Mouse (Mus musculus) cerebellum, adult 2 months (tissue): ENCODE results near the gene Shc1.

Experiments used
- CTCF ChIP-seq: fragments of 200-500 bp; IDR thresholded peaks from 2 replicates; pipeline ENCODE4 v1.5.1; 2011; ENCODE audit warnings: low read depth, mild to moderate bottlenecking, control low read depth, low read length, moderate library complexity, borderline replicate concordance; ENCODE audit not compliant: insufficient read depth
- POLR2A ChIP-seq: fragments of 200-500 bp; IDR thresholded peaks from 2 replicates; pipeline ENCODE4 v1.6.1; 2011; ENCODE audit warnings: low read length, control low read depth, borderline replicate concordance; ENCODE audit not compliant: insufficient read depth

DNA sequence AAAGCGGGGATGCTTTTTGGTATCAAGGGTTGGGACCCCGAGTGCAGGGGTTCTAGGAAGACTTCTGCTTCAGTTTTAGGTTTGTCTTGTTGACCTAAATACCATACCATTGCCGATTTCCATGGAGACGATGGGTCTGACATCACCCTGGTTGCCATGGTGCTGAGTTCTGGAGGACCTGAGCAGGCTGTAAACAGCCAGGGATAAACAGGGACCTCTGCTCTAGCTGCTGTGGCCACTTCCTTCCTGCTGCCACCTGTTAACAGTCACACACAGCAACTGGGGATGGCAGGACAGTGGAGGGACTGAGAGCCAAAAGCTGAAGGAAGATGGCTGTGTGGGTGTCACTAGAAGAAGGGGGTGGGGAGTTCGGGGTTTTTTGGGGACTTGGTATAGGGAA, 19.0 kb downstream of the Shc1 start:
- TF ChIP-seq CTCF = no peak
- no peak for TF ChIP-seq POLR2A
